Mouse (Mus musculus) layer of hippocampus, adult 18-20 months (tissue): Measurements from ENCODE around the gene Foxn2. TPM values are rescaled to one million over a fixed set of nuclear protein-coding genes. Genes with fewer than 3 reads are reported as not detected.
"Not testable (repeated sequence)": the region's sequence is repeated elsewhere in the genome, so short reads cannot be mapped to it uniquely, and the experiment has no call there.

Experiments
- DNase-seq, 2 experiments: peaks; one replicate each; pipeline ENCODE4 v3.0.0; 2022; ENCODE audit warnings: low spot score in 2 of 2
- total RNA-seq, 2 experiments: library from RNA; stranded (reverse); gene quantifications; 2 replicates each; pipeline ENCODE4 v1.2.3; 2021

Gene Foxn2
- total RNA-seq, 2 experiments from 2014 or later: 25.1 to 27.1 TPM

DNA sequence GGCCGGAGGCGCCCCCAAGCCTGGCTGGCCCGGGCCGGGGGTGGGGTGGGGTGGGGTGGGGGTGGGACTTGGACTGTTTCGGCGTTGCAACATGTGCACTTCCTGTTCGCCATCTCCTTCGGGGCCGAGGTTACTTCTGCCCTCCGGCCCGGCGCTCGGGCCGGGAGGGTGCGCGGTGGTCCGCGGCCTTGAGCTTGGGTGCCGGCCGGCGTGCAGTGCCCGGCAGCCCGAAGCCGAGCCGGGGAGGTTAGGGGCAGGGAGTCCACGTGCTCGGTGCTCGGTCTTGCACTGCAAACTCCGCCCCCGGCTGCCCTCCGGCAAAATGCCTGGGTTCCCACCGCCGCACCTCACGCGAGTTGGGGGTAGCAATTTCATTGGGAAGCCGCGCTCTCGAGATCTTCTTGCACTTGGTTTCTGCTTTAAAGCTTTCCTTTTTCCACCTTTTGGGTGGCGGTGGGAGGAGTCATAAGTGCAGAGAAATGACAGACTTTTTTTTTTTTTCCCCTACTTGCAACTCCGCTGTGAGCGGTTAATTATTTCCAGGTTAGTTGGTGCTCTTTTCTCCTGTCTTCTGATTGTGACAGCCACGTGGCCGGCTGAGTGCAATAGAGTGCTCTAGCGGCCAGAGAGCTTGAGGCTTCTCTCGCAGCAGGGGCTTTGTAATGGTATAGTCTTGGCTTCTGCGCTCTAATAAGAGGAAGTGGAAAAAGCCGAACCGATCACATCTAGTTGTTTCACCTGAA is 1.1 kb downstream of the Foxn2 start:
- peak; percentile 28 to 53 for DNase-seq

DNA sequence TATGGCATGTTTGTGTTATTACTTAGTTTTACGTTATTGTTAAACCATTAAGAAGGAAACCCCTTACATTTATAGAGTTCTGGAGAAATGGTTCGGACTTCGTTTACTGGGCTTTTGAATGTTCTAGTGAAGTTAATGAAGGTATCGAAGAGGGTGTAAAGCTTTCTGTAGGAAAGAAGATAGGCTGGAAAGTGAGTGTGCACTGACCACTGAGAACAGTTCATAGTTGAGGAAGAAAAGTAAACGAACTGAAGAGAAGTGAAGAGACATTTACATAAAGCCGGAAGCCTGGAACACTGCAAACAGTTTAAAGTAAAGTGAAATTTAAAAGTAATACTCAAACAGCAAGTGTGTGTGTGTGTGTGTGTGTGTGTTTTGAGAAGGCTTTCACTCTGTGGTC is 2.1 kb downstream of the Foxn2 start:
- no peak for DNase-seq

DNA sequence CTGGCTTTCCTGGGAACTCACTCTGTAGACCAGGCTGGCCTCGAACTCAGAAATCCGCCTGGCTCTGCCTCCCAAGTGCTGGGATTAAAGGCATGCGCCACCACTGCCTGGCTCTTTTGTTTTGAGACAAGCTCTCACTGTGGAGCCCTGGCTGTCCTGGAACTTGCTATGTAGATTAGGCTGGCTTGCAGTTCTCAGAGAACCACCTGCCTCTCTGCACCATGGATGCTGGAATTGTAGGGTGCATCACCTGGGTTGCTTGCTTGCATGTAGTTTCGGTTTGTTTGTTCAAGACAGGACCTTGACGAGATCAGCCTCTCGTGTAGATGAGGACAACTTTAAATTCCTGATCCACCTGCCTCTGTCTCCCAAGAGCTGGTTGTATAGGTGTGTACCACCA is 2.7 kb downstream of the Foxn2 start:
- no peak for DNase-seq

DNA sequence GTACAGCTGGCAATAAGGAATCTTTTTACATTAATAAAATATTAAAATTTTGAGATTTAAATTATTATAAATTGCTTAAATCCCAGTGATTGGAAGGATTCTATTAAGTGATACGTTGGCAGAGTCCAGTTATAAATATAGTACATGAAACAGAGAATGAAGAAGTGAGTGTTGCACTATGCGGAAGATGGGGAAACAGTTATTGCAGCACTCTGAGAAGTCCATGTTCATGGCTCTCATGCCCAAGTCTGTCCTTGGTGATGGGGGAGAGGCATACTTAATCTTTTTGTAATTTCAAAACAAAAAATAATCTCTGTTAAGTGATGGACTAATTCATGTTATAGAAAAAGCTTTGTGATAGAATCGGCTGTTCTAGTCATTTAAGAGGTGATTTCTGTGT is 17.6 kb downstream of the Foxn2 start:
- DNase-seq: no peak

DNA sequence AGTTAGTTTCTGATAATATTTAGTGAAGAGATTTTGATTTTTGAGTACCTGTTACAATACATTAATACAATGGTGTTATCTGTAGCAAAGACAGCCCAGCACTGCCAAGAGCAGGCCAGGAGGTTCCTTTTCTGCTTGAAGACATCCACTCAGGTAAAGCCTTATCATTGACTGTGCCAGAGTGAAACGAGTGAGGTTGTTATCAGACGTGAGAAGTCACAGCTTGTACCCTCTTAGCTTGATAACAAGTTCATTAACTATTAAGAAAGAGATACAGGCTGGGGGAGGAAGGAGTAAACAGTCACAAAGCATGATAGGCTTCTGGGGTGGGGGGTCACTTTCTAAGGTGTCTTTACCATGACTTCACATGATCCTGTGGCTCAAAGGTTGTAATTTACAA is 19.0 kb downstream of the Foxn2 start:
- DNase-seq: no peak

DNA sequence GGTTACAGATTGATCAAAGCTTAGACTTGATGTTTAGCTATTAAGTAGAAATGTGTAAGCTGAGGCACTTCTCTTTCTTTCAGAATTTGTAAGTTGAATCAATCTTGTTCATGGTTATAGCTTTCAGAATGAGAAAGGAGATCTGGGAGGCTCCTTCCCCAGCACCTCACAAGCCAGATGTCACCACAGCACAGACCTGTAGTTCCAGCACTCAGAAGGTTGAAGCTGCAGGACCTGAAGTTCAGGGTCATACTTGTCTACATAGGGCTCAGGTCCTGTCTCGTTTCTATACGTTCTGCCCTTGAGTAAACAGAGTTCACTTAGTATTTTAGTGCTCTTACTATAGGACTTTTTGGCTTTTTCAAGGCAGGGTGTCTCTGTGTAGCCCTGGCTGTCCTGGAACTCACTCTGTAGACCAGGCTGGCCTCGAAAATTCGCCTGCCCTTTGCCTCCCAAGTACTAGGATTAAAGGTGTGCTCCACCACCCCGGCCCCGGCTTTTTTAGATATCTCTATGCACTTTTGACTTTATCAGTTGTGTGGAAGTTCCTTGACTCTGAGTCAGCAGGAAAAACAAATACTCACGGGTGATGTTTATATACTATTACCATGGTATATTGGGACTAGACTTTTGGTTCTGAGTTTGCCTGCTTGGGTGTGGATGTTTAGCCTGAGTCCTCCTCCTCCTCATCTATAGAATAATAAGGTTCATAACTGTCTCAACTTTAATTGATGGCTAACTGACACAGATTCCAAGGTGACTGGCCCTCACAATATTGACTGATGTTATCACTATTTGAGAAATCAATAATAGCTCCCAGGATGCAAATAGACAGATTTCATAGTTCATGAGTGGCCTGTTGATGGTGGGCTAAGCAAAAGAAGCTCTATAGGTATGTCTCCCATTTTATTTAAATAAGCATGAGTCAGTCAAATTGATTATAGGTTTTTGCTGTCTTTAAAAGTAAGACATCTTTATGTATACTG is 19.7 kb downstream of the Foxn2 start:
- DNase-seq: no peak

DNA sequence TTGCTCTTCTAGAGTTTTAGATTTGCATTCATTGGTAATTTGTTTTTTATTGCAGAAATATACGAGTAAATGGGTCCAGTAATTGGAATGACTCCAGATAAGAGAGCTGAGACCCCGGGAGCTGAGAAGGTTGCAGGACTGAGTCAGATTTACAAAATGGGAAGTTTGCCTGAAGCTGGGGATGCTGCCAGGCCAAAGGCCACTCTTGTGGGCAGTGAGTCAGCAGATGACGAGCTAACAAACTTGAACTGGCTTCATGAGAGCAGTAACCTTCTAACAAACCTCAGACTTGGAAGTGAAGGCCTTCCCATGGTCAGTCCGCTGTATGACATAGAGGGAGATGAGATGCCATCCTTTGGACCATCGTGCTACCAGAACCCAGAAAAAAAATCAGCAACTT is 22.1 kb downstream of the Foxn2 start:
- no peak for DNase-seq

DNA sequence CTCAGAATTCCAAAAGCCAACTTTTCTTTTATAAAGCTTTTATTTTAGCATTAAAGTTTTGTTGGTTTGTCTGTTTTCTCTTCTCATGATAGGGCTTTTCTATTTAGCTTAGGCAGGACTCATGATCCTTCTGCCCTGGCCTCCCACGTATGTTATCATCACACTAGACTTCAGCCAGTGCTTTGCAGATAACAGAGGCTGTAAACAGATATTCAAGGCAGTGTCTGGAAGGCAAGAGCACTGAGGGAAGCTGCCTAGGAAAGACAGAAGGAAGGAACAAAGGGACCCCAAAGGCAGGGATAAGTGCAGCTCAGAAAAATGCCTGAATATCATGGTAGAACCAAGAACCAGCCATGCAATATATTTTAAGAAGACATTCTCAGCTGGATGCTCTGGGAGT is 26.1 kb downstream of the Foxn2 start:
- DNase-seq: no peak

DNA sequence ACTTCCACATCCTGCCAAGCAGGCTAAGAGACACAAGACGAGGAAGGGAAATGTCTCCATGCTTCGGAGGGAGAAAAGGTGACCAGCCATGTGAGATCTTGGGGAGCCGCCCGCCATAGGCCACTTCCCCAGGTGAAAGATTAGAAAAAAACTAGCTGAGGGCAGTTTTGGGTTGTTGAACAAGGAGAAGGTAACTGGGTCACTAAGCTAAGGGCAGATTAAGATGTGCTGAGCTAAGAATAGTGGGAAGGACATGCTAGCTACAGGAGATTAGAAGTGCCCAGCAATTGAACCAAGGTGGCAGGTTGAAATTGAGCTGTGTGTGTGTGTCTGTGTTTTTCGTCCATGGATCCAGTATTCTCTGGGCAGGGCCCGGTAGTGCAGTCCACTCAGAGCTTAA is 27.2 kb downstream of the Foxn2 start:
- no peak for DNase-seq

DNA sequence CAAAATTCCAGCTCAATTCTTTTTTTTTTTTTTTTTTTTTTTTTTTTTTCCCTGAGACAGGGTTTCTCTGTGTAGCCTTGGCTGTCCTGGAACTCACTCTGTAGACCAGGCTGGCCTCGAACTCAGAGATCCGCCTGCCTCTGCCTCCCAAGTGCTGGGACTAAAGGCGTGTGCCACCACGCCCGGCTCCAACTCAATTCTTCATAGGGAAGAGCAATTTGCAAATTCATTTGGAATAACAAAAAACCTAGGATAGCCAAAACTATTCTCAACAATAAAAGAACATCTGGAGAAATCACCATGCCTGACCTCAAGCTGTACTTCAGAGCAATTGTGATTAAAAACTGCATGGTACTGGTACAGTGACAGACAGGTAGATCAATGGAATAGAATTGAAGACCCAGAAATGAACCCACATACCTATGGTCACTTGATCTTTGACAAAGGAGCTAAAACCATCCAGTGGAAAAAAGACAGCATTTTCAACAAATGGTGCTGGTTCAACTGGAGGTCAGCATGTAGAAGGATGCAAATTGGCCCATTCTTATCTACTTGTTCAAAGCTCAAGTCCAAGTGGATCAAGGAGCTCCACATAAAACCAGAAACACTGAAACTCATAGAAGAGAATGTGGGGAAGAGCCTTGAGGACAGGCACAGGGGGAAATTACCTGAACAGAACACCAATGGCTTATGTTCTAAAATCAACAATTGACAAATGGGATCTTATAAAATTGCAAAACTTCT is 28.3 kb downstream of the Foxn2 start:
- DNase-seq: not testable (repeated sequence)

DNA sequence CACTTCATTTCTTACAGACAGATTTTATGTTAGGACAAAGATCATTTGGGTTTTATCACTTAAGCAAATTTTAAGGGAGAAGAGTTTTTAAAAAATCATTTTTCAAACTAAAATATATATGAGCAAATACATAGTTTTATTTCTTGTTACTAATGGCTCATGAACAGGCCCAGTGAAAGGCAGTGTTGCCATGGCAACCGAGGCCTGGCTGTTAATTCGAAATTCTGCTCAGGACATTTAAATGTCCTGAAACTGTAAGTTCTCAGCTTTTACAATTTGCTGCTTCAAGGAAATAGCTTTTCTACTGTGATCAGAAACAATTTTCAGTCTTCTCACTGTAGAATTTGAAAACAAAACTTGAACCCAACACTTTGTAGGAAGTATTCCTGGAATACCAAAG is 33.3 kb downstream of the Foxn2 start:
- peak in 1 of 2 experiments; percentile 75 for DNase-seq

DNA sequence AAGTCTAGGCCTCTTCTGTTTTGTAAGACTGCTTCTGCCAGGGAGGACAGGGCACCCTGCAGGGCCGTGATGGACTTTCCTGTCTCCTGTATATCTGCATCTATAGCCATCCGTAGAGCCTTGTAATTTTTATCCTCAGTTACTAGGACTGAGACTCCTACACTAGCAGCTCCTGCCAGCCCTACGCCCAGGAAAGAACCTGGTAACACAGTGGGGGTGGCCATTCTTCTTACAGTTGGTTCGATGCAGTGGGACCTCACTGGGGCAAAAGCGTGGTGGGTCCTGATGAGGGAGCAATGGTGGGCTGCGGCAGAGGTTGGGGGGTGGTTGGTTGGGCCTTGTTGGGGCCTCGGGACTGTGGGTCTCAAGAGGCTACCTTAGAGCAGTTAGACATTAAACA is 36.7 kb downstream of the Foxn2 start:
- DNase-seq: no peak

DNA sequence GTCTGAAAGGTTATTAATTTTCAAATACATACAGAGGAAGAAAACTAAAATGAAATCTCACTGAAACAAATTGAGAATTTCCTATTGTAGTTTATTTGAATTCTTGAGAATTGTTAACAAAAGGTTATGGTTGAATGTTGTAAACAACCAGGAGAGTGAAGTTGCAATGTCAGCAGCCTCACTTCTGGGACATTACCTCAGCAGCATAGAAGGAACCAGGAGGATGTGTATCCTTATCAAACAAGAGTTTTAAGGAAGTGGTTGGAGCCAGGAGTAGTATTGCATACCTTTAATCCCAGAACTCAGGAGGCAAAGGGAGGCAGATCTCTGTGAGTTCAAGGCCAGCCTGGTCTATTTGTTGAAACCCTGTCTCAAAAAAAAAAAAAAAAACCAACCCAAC is 37.2 kb downstream of the Foxn2 start:
- no peak for DNase-seq

DNA sequence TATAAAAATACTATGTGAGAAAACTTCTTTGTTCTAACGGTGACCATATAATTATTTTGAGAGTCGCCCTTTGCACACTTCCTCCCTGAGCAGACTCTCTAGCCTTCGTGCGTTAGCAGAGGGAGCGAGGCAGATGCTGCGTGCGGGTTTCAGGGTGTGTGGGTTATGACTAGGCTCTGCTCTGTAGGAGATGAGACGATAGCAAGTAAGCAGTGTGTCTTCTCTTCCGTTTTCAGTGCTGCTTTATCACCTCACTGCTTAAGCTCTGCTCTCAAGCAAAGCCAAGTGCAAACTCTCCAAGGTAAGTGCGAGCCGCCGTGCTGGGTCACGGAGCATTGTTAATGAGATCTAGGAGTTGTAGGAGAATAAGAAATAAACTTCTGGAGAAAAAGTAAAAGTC is 38.5 kb downstream of the Foxn2 start:
- DNase-seq: no peak

DNA sequence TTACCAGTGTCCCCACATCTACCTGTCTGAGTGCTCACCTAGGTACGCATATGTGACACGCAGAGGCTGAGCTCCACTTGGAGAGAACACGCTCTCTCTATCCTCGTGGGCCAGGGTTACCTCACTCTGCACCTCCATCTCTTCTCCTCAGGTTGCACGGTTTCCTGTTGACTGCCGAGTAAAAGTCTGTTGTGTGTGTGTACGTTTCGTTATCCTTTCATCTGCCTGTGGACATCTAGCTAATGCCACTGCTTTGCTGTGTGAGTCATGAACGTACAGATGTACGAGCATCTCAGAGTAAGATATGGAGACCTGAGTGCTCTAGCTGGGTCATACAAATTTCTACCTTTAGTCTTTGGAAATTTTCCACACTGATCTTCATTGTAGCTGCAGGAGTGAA is 39.9 kb downstream of the Foxn2 start:
- DNase-seq: no peak

DNA sequence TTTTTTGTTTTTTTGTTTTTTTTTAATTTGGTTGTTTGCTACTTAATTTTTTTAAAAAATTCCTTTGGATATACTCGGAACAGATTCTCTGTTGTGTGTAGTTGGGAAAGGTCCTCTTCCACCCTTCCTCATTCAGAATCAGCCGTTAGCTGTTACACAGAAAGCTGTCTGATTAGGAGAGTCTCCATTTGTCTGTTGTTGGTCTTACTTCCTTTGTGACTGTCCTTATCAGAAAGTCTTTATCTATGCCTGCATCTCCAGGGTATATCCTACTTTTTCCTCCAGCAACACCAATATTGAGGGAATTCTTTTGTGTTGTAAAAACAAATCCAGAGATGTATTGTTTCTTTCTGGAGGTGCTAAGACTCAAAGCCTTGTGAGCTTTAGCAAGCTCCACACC is 40.6 kb downstream of the Foxn2 start:
- DNase-seq: no peak

DNA sequence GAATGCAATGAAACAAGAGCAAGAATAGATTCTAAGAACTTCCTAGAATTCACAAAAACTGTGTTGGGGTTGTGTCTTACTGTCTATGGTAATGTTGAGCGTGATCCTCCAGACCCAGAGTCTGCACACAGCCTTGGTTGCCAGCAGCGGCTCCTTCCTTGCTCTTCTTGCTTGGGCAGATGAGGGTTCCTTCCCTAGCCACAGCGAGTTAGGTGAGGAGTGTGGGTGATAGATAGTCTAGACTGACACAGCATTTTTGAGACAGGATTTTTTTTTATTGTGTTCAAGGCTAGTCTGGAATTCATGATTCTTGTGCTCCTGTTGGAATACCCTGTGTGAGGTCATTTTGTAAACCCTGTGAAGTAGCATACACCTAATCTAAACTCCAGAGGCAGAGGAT is 41.1 kb downstream of the Foxn2 start:
- no peak for DNase-seq

DNA sequence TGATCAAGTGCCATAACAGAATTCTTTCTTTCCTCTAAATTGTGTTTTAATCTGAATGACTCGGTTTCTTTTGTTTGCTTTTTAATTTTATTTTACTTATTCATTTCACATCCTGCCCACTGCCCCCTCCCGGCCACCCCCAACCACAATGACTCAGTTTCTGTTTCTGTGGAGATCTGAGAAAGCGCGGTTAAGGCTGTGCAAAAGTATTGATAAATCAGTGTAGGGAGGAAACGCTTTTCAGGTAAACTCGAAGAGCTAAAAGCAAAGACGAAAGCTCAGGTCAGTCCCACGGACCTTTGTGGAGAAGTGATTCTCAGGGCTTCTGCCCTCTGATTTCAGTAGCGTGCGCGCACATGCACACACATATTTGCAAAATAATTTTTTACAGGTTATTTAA is 44.0 kb downstream of the Foxn2 start:
- DNase-seq: no peak

DNA sequence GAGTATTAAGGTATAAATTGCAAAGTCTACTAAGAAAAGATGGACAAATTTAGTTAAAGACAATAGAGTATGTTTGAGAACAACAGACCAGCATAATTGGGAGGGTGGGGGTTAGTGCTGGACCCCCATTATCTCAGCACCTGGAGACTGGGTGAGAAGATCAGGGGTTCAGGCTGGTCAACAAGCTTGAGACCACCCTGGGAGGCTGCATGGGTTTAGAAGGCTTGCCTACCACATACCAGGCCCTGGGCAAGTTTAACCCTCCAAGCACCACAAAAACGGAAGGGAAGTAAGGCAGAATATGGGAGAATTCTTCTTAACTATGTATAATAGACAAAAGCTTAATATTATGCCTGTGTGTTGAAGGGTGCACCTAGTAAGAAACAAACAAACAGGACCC is 44.4 kb downstream of the Foxn2 start:
- no peak for DNase-seq

DNA sequence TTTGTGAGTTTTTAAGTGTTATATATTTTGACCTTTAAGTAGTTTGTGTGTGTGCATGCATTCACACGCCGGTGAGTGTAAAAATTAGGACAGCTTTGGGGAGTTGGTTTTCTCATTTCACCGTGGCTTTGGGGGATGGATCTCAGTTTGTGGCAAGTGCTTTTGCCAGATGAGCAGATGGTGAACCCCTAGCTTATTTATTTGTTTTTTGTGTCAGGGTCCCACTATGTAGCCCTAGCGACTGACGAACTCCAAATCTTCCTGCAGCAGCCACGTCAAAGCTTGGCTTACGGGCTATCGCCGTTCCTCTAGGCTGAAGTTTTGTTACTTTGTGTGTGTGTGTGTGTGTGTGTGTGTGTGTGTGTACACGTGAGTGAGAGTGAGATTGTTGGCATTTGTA is 50.0 kb downstream of the Foxn2 start:
- no peak for DNase-seq

DNA sequence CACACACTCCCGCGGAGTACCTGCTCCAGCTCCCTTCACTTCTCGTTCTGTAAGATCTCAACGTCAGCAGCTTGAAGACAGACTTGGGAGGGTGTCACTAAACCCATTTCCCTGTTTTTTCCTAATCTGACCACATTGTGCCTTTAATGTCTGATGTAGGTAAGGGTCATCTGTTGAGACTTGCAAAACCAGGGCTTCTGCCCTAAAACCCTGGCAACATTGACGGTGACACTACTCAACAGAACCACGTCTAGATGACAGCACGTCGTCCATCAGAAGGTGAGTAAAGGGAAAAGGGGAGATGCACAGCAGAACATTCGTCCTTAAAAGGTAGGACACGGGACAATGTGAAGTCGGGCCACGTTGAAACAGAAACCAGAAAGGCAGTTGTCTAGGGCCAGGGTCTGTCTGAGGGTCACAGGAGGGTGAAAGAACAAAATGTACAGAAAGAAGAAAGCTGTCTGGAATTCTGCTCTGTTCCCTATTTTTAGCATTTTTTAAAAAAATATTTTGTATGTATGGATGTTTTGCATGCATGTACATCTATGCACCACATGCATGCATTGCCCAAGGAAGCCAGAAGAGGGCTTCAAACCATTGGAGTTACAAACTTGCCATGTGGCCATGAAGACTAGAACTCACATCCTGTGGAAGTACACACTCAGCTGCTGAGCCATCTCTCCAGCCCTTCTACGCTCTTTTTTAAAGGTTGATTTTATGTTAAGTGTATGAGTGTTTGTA is 51.0 kb downstream of the Foxn2 start:
- no peak for DNase-seq
